Mouse (Mus musculus) adrenal gland, adult 18-20 months (tissue): ENCODE measurements at regions not wholly inside any gene's neighbourhood (a gene's known extent, or its start where the extent isn't known, plus 50 kb on each side); places are given as distances from the start of the nearest gene placed in this dataset.

Source experiments
- DNase-seq, 2 experiments: peaks; one replicate each; pipeline ENCODE4 v3.0.0; 2021 to 2022; ENCODE audit warnings: low spot score in 2 of 2

- no peak for DNase-seq
These were observed 422.6 kb downstream of the Nbas start for GRCm38 (mm10) chr12:13691394-13692165.

DNA sequence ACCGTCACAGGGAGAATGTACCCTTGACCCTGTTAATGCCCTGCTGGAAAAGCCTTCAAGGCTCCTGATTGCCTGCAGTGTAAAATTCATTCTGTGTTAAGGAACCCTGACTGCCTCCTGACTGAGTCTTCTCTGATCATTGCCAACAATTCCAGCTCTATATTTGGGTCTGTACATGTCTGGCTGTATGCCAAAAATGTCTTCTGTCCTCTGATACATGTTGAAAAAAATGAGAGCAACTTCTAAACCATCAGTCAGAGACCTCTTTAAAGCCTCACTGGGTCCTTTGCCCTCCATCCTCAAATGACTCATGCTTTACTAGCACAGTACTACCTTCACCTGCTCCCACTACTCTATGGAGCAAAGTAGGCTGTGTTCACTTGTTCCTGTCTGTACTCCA is 408.3 kb downstream of the Nbas start:
- DNase-seq, result no peak

- DNase-seq, result no peak
These were observed 400.5 kb downstream of the Nbas start for GRCm38 (mm10) chr12:13669453-13669852.

- no peak for DNase-seq
These were observed 399.6 kb downstream of the Nbas start for GRCm38 (mm10) chr12:13668485-13669022.

DNA sequence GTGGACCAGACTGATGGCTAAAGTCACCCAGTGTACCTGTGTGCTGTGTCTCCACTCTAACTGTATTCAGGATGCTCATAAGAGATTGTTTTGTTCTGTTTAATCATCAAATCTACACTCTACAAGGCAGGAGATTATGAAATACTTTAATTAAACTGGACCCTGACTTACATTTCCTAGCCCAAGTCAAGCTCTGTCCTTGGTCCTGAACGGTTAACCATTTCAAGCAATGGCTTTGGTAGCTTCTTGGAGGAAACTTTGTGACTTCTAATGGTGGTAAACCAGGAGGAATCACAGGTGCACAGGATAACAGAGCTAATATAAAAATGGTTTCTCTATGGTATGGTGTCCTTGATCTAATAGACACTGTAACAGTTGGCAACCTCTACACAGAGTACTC is 370.4 kb downstream of the Nbas start:
- no peak for DNase-seq
